Comparison of ENCODE assay signal across 9 mouse cellular contexts in genomic region chr15:101056225-101056624, GRCm38 (mm10). TPM values are rescaled to one million over a fixed set of nuclear protein-coding genes. Genes with fewer than 3 reads are reported as not detected.
DNase-seq lines count a peak whose midpoint lies in the region; ATAC-seq and TF ChIP-seq lines count a peak whose summit lies in the region.
"Had no signal": no experiment of that assay in that cellular context is flagged by ENCODE, and none has a peak within 500 bp of the region (broad histone marks: within the 10 kb centered on the region; RNA-seq: fewer than 3 reads in every experiment).

No protein-coding gene starts in this region.

- H3K9ac ChIP-seq in forebrain, embryonic 16.5 days (replicated peaks; ENCODE audit: low read depth, low read length), result no peak overlapping the region
- no peak overlapping the region for H3K9ac ChIP-seq in kidney, embryonic 14.5 days (ENCODE audit: low read depth, low read length)
- no peak overlapping the region for H3K9ac ChIP-seq in lung, embryonic 14.5 days

- no peak overlapping the region for H3K27ac ChIP-seq in forebrain, embryonic 16.5 days (ENCODE audit: low read length)
- H3K27ac ChIP-seq in kidney, embryonic 14.5 days (ENCODE audit: low read depth, low read length), result no peak overlapping the region
- H3K27ac ChIP-seq in lung, embryonic 14.5 days (ENCODE audit: low read depth), result no peak overlapping the region

- no peak overlapping the region for H3K4me3 ChIP-seq in forebrain, embryonic 16.5 days (replicated peaks; ENCODE audit: low read length)
- no peak overlapping the region for H3K4me3 ChIP-seq in kidney, embryonic 14.5 days (ENCODE audit: low read length)
- H3K4me3 ChIP-seq in lung, embryonic 14.5 days (ENCODE audit: low read depth, low read length), result no peak overlapping the region

- peak; percentile 82 for TF ChIP-seq CTCF in lung, embryonic 14.5 days (IDR thresholded peaks at IDR 0.05; ENCODE audit: low read depth)

- H3K36me3 ChIP-seq in forebrain, embryonic 16.5 days (ENCODE audit: control insufficient read depth, insufficient read depth), result no peaks in the 10 kb centered on the region
- H3K36me3 ChIP-seq in kidney, embryonic 14.5 days (ENCODE audit: control insufficient read depth, insufficient read depth, low read length), result peaks cover 8% of the 10 kb centered on the region; the same call in 1 of the 2 replicates
- H3K36me3 ChIP-seq in lung, embryonic 14.5 days (ENCODE audit: insufficient read depth), result peaks cover 4% of the 10 kb centered on the region; the same call in 1 of the 2 replicates

- WGBS in forebrain, embryonic 16.5 days, result 45% methylated on average over 10 of the region's 10 CpGs
- 40% methylated on average over 10 of the region's 10 CpGs for WGBS in kidney, embryonic 14.5 days
- WGBS in lung, embryonic 14.5 days, result 34% methylated on average over 10 of the region's 10 CpGs

- no peak overlapping the region for H3K4me2 ChIP-seq in forebrain, embryonic 16.5 days (ENCODE audit: low read length)
- no peak overlapping the region for H3K4me2 ChIP-seq in kidney, embryonic 14.5 days (replicated peaks; ENCODE audit: low read depth, low read length)
- H3K4me2 ChIP-seq in lung, embryonic 14.5 days, result no peak overlapping the region

- H3K9me3 ChIP-seq in forebrain, embryonic 16.5 days (ENCODE audit: control insufficient read depth, low read length), result no peaks in the 10 kb centered on the region
- H3K9me3 ChIP-seq in kidney, embryonic 14.5 days (ENCODE audit: control insufficient read depth, low read length), result no peaks in the 10 kb centered on the region
- H3K9me3 ChIP-seq in lung, embryonic 14.5 days (ENCODE audit: low read depth, low read length), result no peaks in the 10 kb centered on the region

- H3K4me1 ChIP-seq in forebrain, embryonic 16.5 days (replicated peaks; ENCODE audit: control insufficient read depth, insufficient read depth, low read length), result peaks cover 6% of the 10 kb centered on the region; the same call in 1 of the 2 replicates
- H3K4me1 ChIP-seq in kidney, embryonic 14.5 days (ENCODE audit: control insufficient read depth, insufficient read depth, low read length), result peaks cover 19% of the 10 kb centered on the region
- H3K4me1 ChIP-seq in lung, embryonic 14.5 days (ENCODE audit: insufficient read depth), result no peaks in the 10 kb centered on the region

- peak; percentile 85 for ATAC-seq in forebrain, embryonic 16.5 days
- ATAC-seq in kidney, embryonic 14.5 days (ENCODE audit: low FRiP score, low TSS enrichment), result 0 out of 2 replicates have a peak, but pooled peaks have one; percentile 71
- peak; percentile 74; the same call in 1 of the 2 replicates for ATAC-seq in lung, embryonic 14.5 days (ENCODE audit: insufficient read depth)

- H3K27me3 ChIP-seq in forebrain, embryonic 16.5 days (replicated peaks; ENCODE audit: control insufficient read depth, insufficient read depth, low read length), result peaks cover 43% of the 10 kb centered on the region
- peaks cover 38% of the 10 kb centered on the region for H3K27me3 ChIP-seq in kidney, embryonic 14.5 days (ENCODE audit: control insufficient read depth, insufficient read depth, low read length)
- peaks cover 45% of the 10 kb centered on the region for H3K27me3 ChIP-seq in lung, embryonic 14.5 days (ENCODE audit: insufficient read depth, low read length)

- DNase-seq in heart, adult 18-20 months, result peak; percentile 44 to 60
- DNase-seq in heart, adult 9 months (ENCODE audit: low spot score in 2 of 2), result no peak
- peak; percentile 40 for DNase-seq in adipocyte (ENCODE audit: low spot score)
- peak; percentile 89 for DNase-seq in lung, embryonic 14.5 days
- peak; percentile 86 for DNase-seq in retina, postnatal 1 day
- no peak for DNase-seq in urinary bladder, postnatal 36 days (ENCODE audit: low spot score in 2 of 2)

RNA-seq across cellular contexts. Expression of gene Gm47841, which starts 9.0 kb away (rescaled TPM):
- total RNA-seq in heart, adult 18-20 months (2021), result not detected
- polyA plus RNA-seq in forebrain, embryonic 16.5 days (2015; fragmentation: Nextera tagmentation; extraction: Ambion mirVana), result not detected in 2 replicates
- not detected in 2 replicates for polyA plus RNA-seq in kidney, embryonic 14.5 days (2014; fragmentation: Nextera tagmentation; extraction: Ambion mirVana)
- not detected in 2 replicates for polyA plus RNA-seq in lung, embryonic 14.5 days (2014; fragmentation: Nextera tagmentation; extraction: Ambion mirVana)
- polyA plus RNA-seq: large intestine, adult 2 months had no signal

RNA-seq across cellular contexts. Expression of gene Fignl2, which starts 22.1 kb away (rescaled TPM):
- 1 to 10 TPM; 1.1 to 1.2 TPM for total RNA-seq in heart, adult 18-20 months (2021)
- 0.05 TPM in 1 of 2 replicates, not detected in the other for polyA plus RNA-seq in forebrain, embryonic 16.5 days (2015; fragmentation: Nextera tagmentation; extraction: Ambion mirVana)
- 0.58 and 0.73 TPM in 2 replicates for polyA plus RNA-seq in kidney, embryonic 14.5 days (2014; fragmentation: Nextera tagmentation; extraction: Ambion mirVana)
- polyA plus RNA-seq in lung, embryonic 14.5 days (2014; fragmentation: Nextera tagmentation; extraction: Ambion mirVana), result 0.26 and 0.34 TPM in 2 replicates

RNA-seq across cellular contexts. Expression of gene Ankrd33, which starts 59.3 kb away (rescaled TPM):
- total RNA-seq in heart, adult 18-20 months (2021), result not detected
- not detected in 2 replicates for polyA plus RNA-seq in forebrain, embryonic 16.5 days (2015; fragmentation: Nextera tagmentation; extraction: Ambion mirVana)
- polyA plus RNA-seq in kidney, embryonic 14.5 days (2014; fragmentation: Nextera tagmentation; extraction: Ambion mirVana), result not detected in 2 replicates
- polyA plus RNA-seq in lung, embryonic 14.5 days (2014; fragmentation: Nextera tagmentation; extraction: Ambion mirVana), result not detected in 2 replicates
- polyA plus RNA-seq: large intestine, adult 2 months had no signal

Comparison
In these comparisons a context has a peak if more than half of its experiments do, and no peak if none do; other contexts are left out.
1. DNase-seq: peak in heart, adult 18-20 months (2 of 2), adipocyte (single experiment), lung, embryonic 14.5 days (single experiment) and retina, postnatal 1 day (single experiment); none in heart, adult 9 months (0 of 2) and urinary bladder, postnatal 36 days (0 of 2).
2. Peak in every context shown above with its lines, with median percentiles within 50 percentile points of each other: ATAC-seq.